Mouse (Mus musculus): ENCODE measurements around the gene Deup1. TPM values are rescaled to one million over a fixed set of nuclear protein-coding genes. Genes with fewer than 3 reads are reported as not detected.

The Deup1 gene
- polyA plus RNA-seq, 1 experiment: not detected

GRCm38 (mm10) chr9:15600859-15601540 lies 26.7 kb downstream of the Deup1 start:
- Histone ChIP-seq H3K27me3 (ENCODE audit: control insufficient read depth, insufficient read depth, insufficient read length) (no peaks in the 10 kb centered on the region), H3ac (ENCODE audit: control insufficient read depth, insufficient read length) (no peak overlapping the region), H3K4me2 (ENCODE audit: low read depth) (no peak overlapping the region), H3K36me3 (ENCODE audit: control insufficient read depth, insufficient read depth) (no peaks in the 10 kb centered on the region), H3K79me2 (ENCODE audit: control insufficient read depth, insufficient read depth) (no peaks in the 10 kb centered on the region), H3K4me3 (no peak overlapping the region)
- no peak for TF ChIP-seq TCF12 (IDR thresholded peaks at IDR 0.05; ENCODE audit: insufficient read depth, poor library complexity, severe bottlenecking)
- TF ChIP-seq E2F4 (IDR thresholded peaks at IDR 0.05; ENCODE audit: insufficient read depth): no peak
- TF ChIP-seq MYOG (IDR thresholded peaks at IDR 0.05; ENCODE audit: control insufficient read depth in 1 of 3, insufficient read depth in 1 of 3, insufficient read length in 2 of 3, low read depth in 2 of 3): no peak
- TF ChIP-seq REST (IDR thresholded peaks at IDR 0.05; ENCODE audit: insufficient read depth, insufficient read length): no peak
- no peak for TF ChIP-seq TCF3 (IDR thresholded peaks at IDR 0.05; ENCODE audit: insufficient read length, low read depth)
- TF ChIP-seq MYOD1 (IDR thresholded peaks at IDR 0.05; ENCODE audit: control insufficient read depth in 1 of 3, insufficient read length in 2 of 3, low read depth in 2 of 3): no peak
- no peak for TF ChIP-seq MAX (IDR thresholded peaks at IDR 0.05; ENCODE audit: low read depth)

- TF ChIP-seq TCF3 (IDR thresholded peaks at IDR 0.05; ENCODE audit: insufficient read length, low read depth): no peak
- TF ChIP-seq TCF12 (IDR thresholded peaks at IDR 0.05; ENCODE audit: insufficient read depth, poor library complexity, severe bottlenecking): no peak
- no peak for TF ChIP-seq MYOG (IDR thresholded peaks at IDR 0.05; ENCODE audit: control insufficient read depth in 1 of 3, insufficient read depth in 1 of 3, insufficient read length in 2 of 3, low read depth in 2 of 3)
- no peak for TF ChIP-seq MAX (IDR thresholded peaks at IDR 0.05; ENCODE audit: low read depth)
- no peak for TF ChIP-seq POLR2AphosphoS2 (IDR thresholded peaks at IDR 0.05; ENCODE audit: insufficient read length, low read depth)
- TF ChIP-seq E2F4 (IDR thresholded peaks at IDR 0.05; ENCODE audit: insufficient read depth): no peak
- no peak for TF ChIP-seq USF1 (IDR thresholded peaks at IDR 0.05; ENCODE audit: low read depth)
- TF ChIP-seq POLR2A (IDR thresholded peaks at IDR 0.05; ENCODE audit: insufficient read length, low read depth): no peak
- no peak for TF ChIP-seq REST (IDR thresholded peaks at IDR 0.05; ENCODE audit: insufficient read depth, insufficient read length)
- no peak for TF ChIP-seq CEBPB (IDR thresholded peaks at IDR 0.05; ENCODE audit: insufficient read depth, poor library complexity, severe bottlenecking)
- TF ChIP-seq SRF (IDR thresholded peaks at IDR 0.05; ENCODE audit: control insufficient read depth, insufficient read length, low read depth): no peak
- no peak for TF ChIP-seq MYOD1 (IDR thresholded peaks at IDR 0.05; ENCODE audit: control insufficient read depth in 1 of 3, insufficient read length in 2 of 3, low read depth in 2 of 3)
- H3K79me2 ChIP-seq (ENCODE audit: control insufficient read depth, insufficient read depth): no peaks in the 10 kb centered on the region
Observed at GRCm38 (mm10) chr9:15600156-15600858, 27.4 kb downstream of the Deup1 start.

GRCm38 (mm10) chr9:15596598-15596997 lies 31.1 kb downstream of the Deup1 start:
- Histone ChIP-seq H3ac (ENCODE audit: control insufficient read depth, insufficient read length) (no peak overlapping the region), H3K79me2 (ENCODE audit: control insufficient read depth, insufficient read depth) (no peaks in the 10 kb centered on the region), H3K4me3 (no peak overlapping the region), H3K4me2 (ENCODE audit: low read depth) (no peak overlapping the region), H3K36me3 (ENCODE audit: control insufficient read depth, insufficient read depth) (no peaks in the 10 kb centered on the region), H3K27me3 (ENCODE audit: control insufficient read depth, insufficient read depth, insufficient read length) (no peaks in the 10 kb centered on the region)
- no peak for TF ChIP-seq TCF3 (IDR thresholded peaks at IDR 0.05; ENCODE audit: insufficient read length, low read depth)
- no peak for TF ChIP-seq MYOG (IDR thresholded peaks at IDR 0.05; ENCODE audit: control insufficient read depth in 1 of 3, insufficient read depth in 1 of 3, insufficient read length in 2 of 3, low read depth in 2 of 3)
- TF ChIP-seq POLR2AphosphoS2 (IDR thresholded peaks at IDR 0.05; ENCODE audit: insufficient read length, low read depth): no peak
- TF ChIP-seq CEBPB (IDR thresholded peaks at IDR 0.05; ENCODE audit: insufficient read depth, poor library complexity, severe bottlenecking): no peak
- no peak for TF ChIP-seq MYOD1 (IDR thresholded peaks at IDR 0.05; ENCODE audit: control insufficient read depth in 1 of 3, insufficient read length in 2 of 3, low read depth in 2 of 3)
- TF ChIP-seq REST (IDR thresholded peaks at IDR 0.05; ENCODE audit: insufficient read depth, insufficient read length): no peak

More at GRCm38 (mm10) chr9:15600156-15600858, 27.4 kb downstream of the Deup1 start:
- Histone ChIP-seq H3ac (ENCODE audit: control insufficient read depth, insufficient read length) (no peak overlapping the region), H3K36me3 (ENCODE audit: control insufficient read depth, insufficient read depth) (no peaks in the 10 kb centered on the region), H3K27me3 (ENCODE audit: control insufficient read depth, insufficient read depth, insufficient read length) (no peaks in the 10 kb centered on the region), H3K4me2 (ENCODE audit: low read depth) (no peak overlapping the region), H3K4me3 (no peak overlapping the region)

GRCm38 (mm10) chr9:15594148-15594547 lies 33.6 kb downstream of the Deup1 start:
- Histone ChIP-seq H3ac (ENCODE audit: control insufficient read depth, insufficient read length) (no peak overlapping the region), H3K27me3 (ENCODE audit: control insufficient read depth, insufficient read depth, insufficient read length) (no peaks in the 10 kb centered on the region), H3K4me2 (ENCODE audit: low read depth) (no peak overlapping the region), H3K79me2 (ENCODE audit: control insufficient read depth, insufficient read depth) (no peaks in the 10 kb centered on the region), H3K36me3 (ENCODE audit: control insufficient read depth, insufficient read depth) (no peaks in the 10 kb centered on the region), H3K4me3 (no peak overlapping the region)
- no peak for TF ChIP-seq REST (IDR thresholded peaks at IDR 0.05; ENCODE audit: insufficient read depth, insufficient read length)
- no peak for TF ChIP-seq E2F4 (IDR thresholded peaks at IDR 0.05; ENCODE audit: insufficient read depth)
- TF ChIP-seq MAX (IDR thresholded peaks at IDR 0.05; ENCODE audit: low read depth): no peak
- TF ChIP-seq MYOD1 (IDR thresholded peaks at IDR 0.05; ENCODE audit: control insufficient read depth in 1 of 3, insufficient read length in 2 of 3, low read depth in 2 of 3): no peak
- TF ChIP-seq POLR2A (IDR thresholded peaks at IDR 0.05; ENCODE audit: insufficient read length, low read depth): no peak
- no peak for TF ChIP-seq MYOG (IDR thresholded peaks at IDR 0.05; ENCODE audit: control insufficient read depth in 1 of 3, insufficient read depth in 1 of 3, insufficient read length in 2 of 3, low read depth in 2 of 3)
- no peak for TF ChIP-seq TCF3 (IDR thresholded peaks at IDR 0.05; ENCODE audit: insufficient read length, low read depth)
- no peak for TF ChIP-seq USF1 (IDR thresholded peaks at IDR 0.05; ENCODE audit: low read depth)
- no peak for TF ChIP-seq TCF12 (IDR thresholded peaks at IDR 0.05; ENCODE audit: insufficient read depth, poor library complexity, severe bottlenecking)
- no peak for TF ChIP-seq CEBPB (IDR thresholded peaks at IDR 0.05; ENCODE audit: insufficient read depth, poor library complexity, severe bottlenecking)
- no peak for TF ChIP-seq POLR2AphosphoS2 (IDR thresholded peaks at IDR 0.05; ENCODE audit: insufficient read length, low read depth)
- TF ChIP-seq SRF (IDR thresholded peaks at IDR 0.05; ENCODE audit: control insufficient read depth, insufficient read length, low read depth): no peak
